Mouse (Mus musculus): ENCODE data around the gene Osbpl2. TPM values are rescaled to one million over a fixed set of nuclear protein-coding genes. Genes with fewer than 3 reads are reported as not detected.

The Osbpl2 gene
- total RNA-seq, 4 experiments from 2014 or later, result 56.0 to 59.0 (median 58.3) TPM

- DNase-seq (ENCODE audit: low spot score in 2 of 2), result no peak
Observed at GRCm38 (mm10) chr2:180200681-180201080, 81.6 kb downstream of the Osbpl2 start.

- DNase-seq (ENCODE audit: low spot score in 2 of 2), result no peak
Observed at GRCm38 (mm10) chr2:180201303-180201702, 82.2 kb downstream of the Osbpl2 start.

- no peak for DNase-seq (ENCODE audit: low spot score in 2 of 2)
Observed at GRCm38 (mm10) chr2:180202263-180202662, 83.2 kb downstream of the Osbpl2 start.

- no peak for DNase-seq (ENCODE audit: low spot score in 2 of 2)
Observed at GRCm38 (mm10) chr2:180202805-180203204, 83.7 kb downstream of the Osbpl2 start.

- no peak for DNase-seq (ENCODE audit: low spot score in 2 of 2)
Observed at GRCm38 (mm10) chr2:180204501-180204900, 85.4 kb downstream of the Osbpl2 start.

GRCm38 (mm10) chr2:180205083-180205955, 86.2 kb downstream of the Osbpl2 start:
- no peak for DNase-seq (ENCODE audit: low spot score in 2 of 2)

- no peak for DNase-seq (ENCODE audit: low spot score in 2 of 2)
Observed at GRCm38 (mm10) chr2:180205956-180206280, 86.8 kb downstream of the Osbpl2 start.

- DNase-seq (ENCODE audit: low spot score in 2 of 2), result no peak
Observed at GRCm38 (mm10) chr2:180207840-180208239, 88.7 kb downstream of the Osbpl2 start.

- DNase-seq (ENCODE audit: low spot score in 2 of 2), result no peak
Observed at GRCm38 (mm10) chr2:180208976-180209375, 89.9 kb downstream of the Osbpl2 start.

- DNase-seq (ENCODE audit: low spot score in 2 of 2), result no peak
Observed at GRCm38 (mm10) chr2:180212255-180212654, 93.1 kb downstream of the Osbpl2 start.

Small RNA genes within 50 kb of the gene (microRNA-seq; reads per million reads assigned to microRNA genes)
- 0 reads per million in 2 experiments for gene Mir7005

Other genes with a start within 250 kb of the Osbpl2 start
- 10 to 100 TPM; 21.2 to 28.4 (median 24.7) TPM for gene Taf4, start 142.7 kb upstream of the Osbpl2 start, total RNA-seq (2022)
- 100 to 1,000 TPM in 3 of 4 experiments, 10 to 100 TPM in 1; 99.1 to 113 (median 109) TPM for gene Lsm14b, start 94.3 kb upstream of the Osbpl2 start, total RNA-seq (2022)
- 100 to 1,000 TPM; 169 to 186 (median 174) TPM for gene Psma7, start 76.9 kb upstream of the Osbpl2 start, total RNA-seq (2022)
- gene Ss18l1, start 76.8 kb upstream of the Osbpl2 start, total RNA-seq (2022), result 10 to 100 TPM; 37.1 to 40.6 (median 38.9) TPM
- 10 to 100 TPM; 14.8 to 18.1 (median 16.8) TPM for gene Mtg2, start 48.7 kb upstream of the Osbpl2 start, total RNA-seq (2022)
- gene Hrh3, start 14.8 kb upstream of the Osbpl2 start, total RNA-seq (2022), result 100 to 1,000 TPM in 3 of 4 experiments, 10 to 100 TPM in 1; 95.0 to 129 (median 126) TPM
- 100 to 1,000 TPM; 107 to 109 (median 108) TPM for gene Adrm1, start 52.2 kb downstream of the Osbpl2 start, total RNA-seq (2022)
- 10 to 100 TPM in 1 of 4 experiments, 1 to 10 TPM in 3; 5.9 to 11.1 (median 7.3) TPM for gene Lama5, start 106.6 kb downstream of the Osbpl2 start, total RNA-seq (2022)
- gene Rps21, start 138.1 kb downstream of the Osbpl2 start, total RNA-seq (2022), result 100 to 1,000 TPM; 616 to 845 (median 743) TPM
- 10 to 100 TPM; 27.2 to 31.6 (median 27.7) TPM for gene Cables2, start 154.2 kb downstream of the Osbpl2 start, total RNA-seq (2022)
- gene Rbbp8nl, start 170.6 kb downstream of the Osbpl2 start, total RNA-seq (2022), result not detected
- not detected for gene Gata5, start 215.4 kb downstream of the Osbpl2 start, total RNA-seq (2022)

Measured in left cerebral cortex, adult 8-10 months (tissue).